Mouse (Mus musculus) ES-Bruce4 (cell line): ENCODE results near the gene Dcdc2a.

Experiments used
- CTCF ChIP-seq: IDR thresholded peaks from one replicate; pipeline ENCODE4 v1.8.1; 2011; ENCODE audit warnings: low read depth, low read length
- EP300 ChIP-seq: IDR thresholded peaks from 2 replicates; pipeline ENCODE4 v1.6.1; 2011; ENCODE audit warnings: low read depth, low read length; ENCODE audit not compliant: insufficient read depth
- POLR2A ChIP-seq: IDR thresholded peaks from one replicate; pipeline ENCODE4 v1.8.1; 2011; ENCODE audit warnings: low read length; ENCODE audit not compliant: insufficient read depth

DNA sequence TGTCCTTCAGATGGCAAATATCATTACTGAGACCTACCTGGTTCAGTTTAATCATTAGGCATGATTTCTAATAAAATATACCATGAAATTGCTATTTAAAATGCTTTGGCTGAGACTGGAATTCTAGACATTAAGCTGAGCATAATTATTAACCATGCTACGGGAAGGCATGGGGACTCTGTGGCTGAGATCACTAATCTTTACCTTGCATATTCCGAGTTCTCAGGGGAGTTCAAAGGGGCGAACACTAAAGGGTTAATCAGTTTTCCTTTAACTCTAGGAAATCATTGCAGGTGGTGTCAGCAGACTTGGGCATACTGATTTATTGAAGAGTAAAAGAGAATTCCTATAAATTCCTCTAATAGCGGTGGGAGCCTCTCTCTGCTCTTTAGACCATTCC lies 11.4 kb downstream of the Dcdc2a start:
- TF ChIP-seq CTCF (no peak), EP300 (no peak), POLR2A (no peak)
